Mouse (Mus musculus) neural tube, embryonic 15.5 days (tissue): Measurements from ENCODE around the gene Chrng. TPM values are rescaled to one million over a fixed set of nuclear protein-coding genes. Genes with fewer than 3 reads are reported as not detected.

ENCODE experiments used
- polyA plus RNA-seq: library from polyadenylated mRNA; unstranded; fragments of >200 nt; fragmentation: Nextera tagmentation; extraction: Ambion mirVana; gene quantifications from 2 replicates; pipeline ENCODE4 v1.2.1, GENCODE M21; 2015

The Chrng gene
- polyA plus RNA-seq, 1 experiment from 2014 or later: 1.5 TPM

Other genes with a start within 250 kb of the Chrng start
- not detected in 2 replicates for gene Alppl2, start 114.7 kb upstream of the Chrng start, polyA plus RNA-seq
- 0.72 TPM in 1 of 2 replicates, not detected in the other for gene Alpi, start 103.1 kb upstream of the Chrng start, polyA plus RNA-seq
- gene Akp3, start 79.7 kb upstream of the Chrng start, polyA plus RNA-seq: not detected in 2 replicates
- 71.9 and 84.7 TPM in 2 replicates for gene Ecel1, start 48.1 kb upstream of the Chrng start, polyA plus RNA-seq
- 4.0 and 5.3 TPM in 2 replicates for gene Prss56, start 21.3 kb upstream of the Chrng start, polyA plus RNA-seq
- 0.33 and 0.37 TPM in 2 replicates for gene Chrnd, start 14.1 kb upstream of the Chrng start, polyA plus RNA-seq
- 93.4 and 101 TPM in 2 replicates for gene Eif4e2, start 9.3 kb downstream of the Chrng start, polyA plus RNA-seq
- 1.2 and 2.3 TPM in 2 replicates for gene Efhd1, start 59.7 kb downstream of the Chrng start, polyA plus RNA-seq
- 61.7 and 63.0 TPM in 2 replicates for gene Gigyf2, start 122.3 kb downstream of the Chrng start, polyA plus RNA-seq
- 0.92 and 1.1 TPM in 2 replicates for gene Kcnj13, start 190.1 kb downstream of the Chrng start, polyA plus RNA-seq